Mouse (Mus musculus) hindbrain, embryonic 14.5 days (tissue): ENCODE data around the gene Tamm41. TPM values are rescaled to one million over a fixed set of nuclear protein-coding genes. Genes with fewer than 3 reads are reported as not detected.

Source experiments
- ATAC-seq: fragments of 200-750 bp; cut with Nextera tagmentation; 2 replicates; pipeline ENCODE4 v1.8.0; 2017; ENCODE audit warnings: moderate number of reproducible peaks, mild to moderate bottlenecking, moderate TSS enrichment, moderate library complexity; ENCODE audit not compliant: low FRiP score
- DNase-seq: peaks from one replicate; pipeline ENCODE4 v3.0.0-alpha.2; 2015; ENCODE audit warnings: low spot score
- H3K27ac ChIP-seq: fragments of 300-500 bp; sonication (generic); 2 replicates; pipeline ENCODE4 v1.5.1; 2014; ENCODE audit warnings: mild to moderate bottlenecking, moderate library complexity
- H3K27me3 ChIP-seq: fragments of 300-500 bp; sonication (generic); 2 replicates; pipeline ENCODE4 v1.6.1; 2014; ENCODE audit warnings: mild to moderate bottlenecking, low read length, mixed read lengths; ENCODE audit not compliant: control insufficient read depth, insufficient read depth
- H3K36me3 ChIP-seq: fragments of 300-500 bp; sonication (generic); replicated peaks from 2 replicates; pipeline ENCODE4 v1.6.1; 2014; ENCODE audit not compliant: control insufficient read depth, insufficient read depth
- H3K4me1 ChIP-seq: fragments of 300-500 bp; sonication (generic); replicated peaks from 2 replicates; pipeline ENCODE4 v1.6.1; 2014; ENCODE audit warnings: antibody characterized with exemption, low read length, mixed read lengths; ENCODE audit not compliant: control insufficient read depth, insufficient read depth
- H3K4me2 ChIP-seq: fragments of 300-500 bp; sonication (generic); replicated peaks from 2 replicates; pipeline ENCODE4 v1.6.1; 2014; ENCODE audit warnings: mild to moderate bottlenecking, moderate library complexity
- H3K4me3 ChIP-seq: fragments of 300-500 bp; sonication (generic); replicated peaks from 2 replicates; pipeline ENCODE4 v1.5.1; 2014; ENCODE audit warnings: mild to moderate bottlenecking, low read length
- H3K9ac ChIP-seq: fragments of 300-500 bp; sonication (generic); 2 replicates; pipeline ENCODE4 v1.6.1; 2014
- H3K9me3 ChIP-seq: fragments of 300-500 bp; sonication (generic); 2 replicates; pipeline ENCODE4 v1.6.1; 2016; ENCODE audit warnings: low read length; ENCODE audit not compliant: control insufficient read depth
- WGBS: fragments of 180-500 bp; shearing (Covaris S2); extraction: QIAGEN DNeasy Blood & Tissue Kit; methylation state at CpG from one replicate; pipeline ENCODE4 v1.1.7; 2014; 5-methylcytosine and 5-hydroxymethylcytosine counted together
- polyA plus RNA-seq: library from polyadenylated mRNA; unstranded; fragments of >200 nt; fragmentation: Nextera tagmentation; extraction: Ambion mirVana; gene quantifications from 2 replicates; pipeline ENCODE4 v1.2.1, GENCODE M21; 2014

Gene Tamm41
- polyA plus RNA-seq, 1 experiment from 2014 or later: 51.8 TPM

GRCm38 (mm10) chr6:114969213-114970120 is 68.2 kb downstream of the Tamm41 start, which contains the start of gene Vgll4:
Gene Vgll4 (minus strand): TSS chr6:114969994.
- no peaks in the 10 kb centered on the region for H3K36me3 ChIP-seq
- H3K9me3 ChIP-seq: no peaks in the 10 kb centered on the region
- under 1% methylated on average over 77 of the region's 79 CpGs for WGBS
- H3K9ac ChIP-seq: peak within 1 kb of the TSS; percentile 72
- H3K4me2 ChIP-seq: peak within 1 kb of the TSS; percentile 99
- peaks cover 7% of the 10 kb centered on the region; the same call in 1 of the 2 replicates for H3K4me1 ChIP-seq
- DNase-seq (peak; percentile 73), ATAC-seq (peak; percentile 61)
- H3K27ac ChIP-seq: peak within 1 kb of the TSS; percentile 65
- H3K27me3 ChIP-seq: 0 out of 2 replicates have a peak, but pooled peaks cover 2% of the 10 kb centered on the region
- H3K4me3 ChIP-seq: peak within 1 kb of the TSS; percentile 77

- Histone ChIP-seq H3K9ac (peak overlapping the region; percentile 72), H3K4me2 (peak overlapping the region; percentile 99), H3K4me3 (peak overlapping the region; percentile 77), H3K36me3 (no peaks in the 10 kb centered on the region), H3K4me1 (peaks cover 7% of the 10 kb centered on the region; the same call in 1 of the 2 replicates), H3K27me3 (0 out of 2 replicates have a peak, but pooled peaks cover 5% of the 10 kb centered on the region), H3K9me3 (no peaks in the 10 kb centered on the region), H3K27ac (peak overlapping the region; percentile 65)
- ATAC-seq (peak; percentile 80), DNase-seq (peak; percentile 78)
- WGBS: under 1% methylated on average over 66 of the region's 82 CpGs
These were observed 69.1 kb downstream of the Tamm41 start for GRCm38 (mm10) chr6:114968361-114969212.

- Histone ChIP-seq H3K9ac (no peak overlapping the region), H3K36me3 (no peaks in the 10 kb centered on the region), H3K27ac (no peak overlapping the region), H3K9me3 (no peaks in the 10 kb centered on the region), H3K4me1 (peaks cover 7% of the 10 kb centered on the region; the same call in 1 of the 2 replicates), H3K27me3 (0 out of 2 replicates have a peak, but pooled peaks cover 5% of the 10 kb centered on the region), H3K4me2 (peak overlapping the region; percentile 99), H3K4me3 (peak overlapping the region; percentile 77)
- DNase-seq (no peak), ATAC-seq (no peak)
- 45% methylated on average over 12 of the region's 12 CpGs for WGBS
These were observed 70.1 kb downstream of the Tamm41 start for GRCm38 (mm10) chr6:114967623-114968022.

- DNase-seq: no peak
- Histone ChIP-seq H3K4me1 (peaks cover 7% of the 10 kb centered on the region; the same call in 1 of the 2 replicates), H3K4me2 (no peak overlapping the region), H3K9ac (no peak overlapping the region), H3K9me3 (no peaks in the 10 kb centered on the region), H3K27me3 (0 out of 2 replicates have a peak, but pooled peaks cover 5% of the 10 kb centered on the region), H3K4me3 (no peak overlapping the region), H3K36me3 (no peaks in the 10 kb centered on the region), H3K27ac (no peak overlapping the region)
- no peak for ATAC-seq
- 17% methylated on average over 2 of the region's 2 CpGs for WGBS
These were observed 71.1 kb downstream of the Tamm41 start for GRCm38 (mm10) chr6:114966396-114967154.

- 86% methylated on average over 3 of the region's 3 CpGs for WGBS
- no peaks in the 10 kb centered on the region for H3K36me3 ChIP-seq
These were observed 71.9 kb downstream of the Tamm41 start for GRCm38 (mm10) chr6:114965802-114966201.

GRCm38 (mm10) chr6:114965396-114965795 is 72.3 kb downstream of the Tamm41 start:
- no peak overlapping the region for H3K27ac ChIP-seq
- no peak overlapping the region for H3K9ac ChIP-seq
- no peak overlapping the region for H3K4me3 ChIP-seq
- no peaks in the 10 kb centered on the region for H3K36me3 ChIP-seq
- ATAC-seq (no peak), DNase-seq (no peak)
- peaks cover 7% of the 10 kb centered on the region; the same call in 1 of the 2 replicates for H3K4me1 ChIP-seq
- 0 out of 2 replicates have a peak, but pooled peaks cover 5% of the 10 kb centered on the region for H3K27me3 ChIP-seq
- WGBS: 74% methylated on average over 8 of the region's 8 CpGs
- no peak overlapping the region for H3K4me2 ChIP-seq
- no peaks in the 10 kb centered on the region for H3K9me3 ChIP-seq

More at GRCm38 (mm10) chr6:114965802-114966201, 71.9 kb downstream of the Tamm41 start:
- Histone ChIP-seq H3K4me1 (peaks cover 7% of the 10 kb centered on the region; the same call in 1 of the 2 replicates), H3K4me3 (no peak overlapping the region), H3K9ac (no peak overlapping the region), H3K27me3 (0 out of 2 replicates have a peak, but pooled peaks cover 5% of the 10 kb centered on the region), H3K4me2 (no peak overlapping the region), H3K9me3 (no peaks in the 10 kb centered on the region), H3K27ac (no peak overlapping the region)
- no peak for DNase-seq
- no peak for ATAC-seq

GRCm38 (mm10) chr6:114964235-114964634 is 73.4 kb downstream of the Tamm41 start:
- 0 out of 2 replicates have a peak, but pooled peaks cover 5% of the 10 kb centered on the region for H3K27me3 ChIP-seq
- WGBS: 90% methylated on average over 2 of the region's 2 CpGs
- H3K4me1 ChIP-seq: peaks cover 7% of the 10 kb centered on the region; the same call in 1 of the 2 replicates
- no peak overlapping the region for H3K27ac ChIP-seq
- H3K9ac ChIP-seq: no peak overlapping the region
- no peak for ATAC-seq
- DNase-seq: no peak
- H3K4me3 ChIP-seq: no peak overlapping the region
- H3K36me3 ChIP-seq: no peaks in the 10 kb centered on the region
- no peak overlapping the region for H3K4me2 ChIP-seq
- no peaks in the 10 kb centered on the region for H3K9me3 ChIP-seq

GRCm38 (mm10) chr6:114963636-114964035 is 74.0 kb downstream of the Tamm41 start:
- Histone ChIP-seq H3K4me1 (peaks cover 7% of the 10 kb centered on the region; the same call in 1 of the 2 replicates), H3K27me3 (0 out of 2 replicates have a peak, but pooled peaks cover 5% of the 10 kb centered on the region), H3K9me3 (no peaks in the 10 kb centered on the region), H3K9ac (no peak overlapping the region), H3K4me2 (no peak overlapping the region), H3K4me3 (no peak overlapping the region), H3K27ac (no peak overlapping the region), H3K36me3 (no peaks in the 10 kb centered on the region)
- WGBS: 67% methylated on average over 5 of the region's 5 CpGs
- ATAC-seq (no peak), DNase-seq (no peak)
